Mouse (Mus musculus) embryonic facial prominence, embryonic 11.5 days (tissue): ENCODE measurements around the gene Cypt1. TPM values are rescaled to one million over a fixed set of nuclear protein-coding genes. Genes with fewer than 3 reads are reported as not detected.

Experiments used
- ATAC-seq: fragments of 200-750 bp; cut with Nextera tagmentation; replicated peaks from 2 replicates; pipeline ENCODE4 v1.8.0; 2017; ENCODE audit warnings: low read depth; ENCODE audit not compliant: insufficient number of reproducible peaks, low FRiP score, low TSS enrichment
- DNase-seq: peaks from one replicate; pipeline ENCODE4 v3.0.0-alpha.2; 2015; ENCODE audit warnings: low spot score
- H3K27ac ChIP-seq: fragments of 300-500 bp; sonication (generic); replicated peaks from 2 replicates; pipeline ENCODE4 v1.5.1; 2014; ENCODE audit warnings: mild to moderate bottlenecking, low read depth, low read length, control low read depth
- H3K27me3 ChIP-seq: fragments of 300-500 bp; sonication (generic); 2 replicates; pipeline ENCODE4 v1.6.1; 2014; ENCODE audit warnings: mild to moderate bottlenecking, low read length, moderate library complexity, mixed read lengths; ENCODE audit not compliant: control insufficient read depth, insufficient read depth
- H3K36me3 ChIP-seq: fragments of 300-500 bp; sonication (generic); replicated peaks from 2 replicates; pipeline ENCODE4 v1.6.1; 2014; ENCODE audit warnings: low read depth, mild to moderate bottlenecking, low read length, moderate library complexity, mixed read lengths; ENCODE audit not compliant: control insufficient read depth, insufficient read depth
- H3K4me1 ChIP-seq: fragments of 300-500 bp; sonication (generic); 2 replicates; pipeline ENCODE4 v1.6.1; 2014; ENCODE audit warnings: low read length, mixed read lengths; ENCODE audit not compliant: control insufficient read depth, insufficient read depth
- H3K4me2 ChIP-seq: fragments of 300-500 bp; sonication (generic); 2 replicates; pipeline ENCODE4 v1.6.1; 2014; ENCODE audit warnings: low read depth, mild to moderate bottlenecking, control low read depth, low read length, moderate library complexity
- H3K4me3 ChIP-seq: fragments of 300-500 bp; sonication (generic); 2 replicates; pipeline ENCODE4 v1.5.1; 2014; ENCODE audit warnings: low read depth, low read length, control low read depth
- H3K9ac ChIP-seq: fragments of 300-500 bp; sonication (generic); replicated peaks from 2 replicates; pipeline ENCODE4 v1.6.1; 2014; ENCODE audit warnings: mild to moderate bottlenecking, control low read depth, low read length
- H3K9me3 ChIP-seq: fragments of 300-500 bp; sonication (generic); replicated peaks from 2 replicates; pipeline ENCODE4 v1.6.1; 2016; ENCODE audit warnings: mild to moderate bottlenecking, low read length, inconsistent platforms, mixed read lengths; ENCODE audit not compliant: control insufficient read depth
- WGBS: fragments of 180-500 bp; shearing (Covaris S2); extraction: QIAGEN DNeasy Blood & Tissue Kit; methylation state at CpG from one replicate; pipeline ENCODE4 v1.1.7; 2014; 5-methylcytosine and 5-hydroxymethylcytosine counted together
- polyA plus RNA-seq: library from polyadenylated mRNA; unstranded; fragments of >200 nt; fragmentation: Nextera tagmentation; extraction: Ambion mirVana; gene quantifications from 2 replicates; pipeline ENCODE4 v1.2.1, GENCODE M21; 2014

Cypt1 gene
- polyA plus RNA-seq: not detected in 2 replicates

DNA sequence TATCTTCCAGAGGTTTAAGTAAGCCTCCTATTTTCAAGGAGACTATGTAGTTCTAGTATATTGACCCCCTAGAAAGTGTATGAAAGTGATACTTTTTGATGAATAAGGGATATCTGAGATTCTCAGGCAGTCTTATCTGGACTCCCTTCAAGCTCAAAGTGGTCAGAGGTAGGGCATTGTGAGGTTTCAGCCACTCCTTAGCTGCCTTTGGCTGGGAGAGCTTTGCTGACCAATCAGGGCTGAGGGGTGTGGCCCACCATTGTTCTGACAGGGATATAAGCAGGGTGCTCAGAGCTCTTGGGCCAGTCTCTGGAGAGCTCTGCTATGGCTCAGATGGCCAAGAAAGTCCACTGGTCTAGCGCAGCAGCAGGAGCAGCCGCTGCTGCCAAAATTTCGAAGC lies at the start of gene Cypt1:
Gene Cypt1 (plus strand): TSS at position 301 of the 400 bp plus-strand sequence.
- H3K36me3 ChIP-seq: no peaks in the 10 kb centered on the region
- no peak within 1 kb of the TSS for H3K4me3 ChIP-seq
- no peak within 1 kb of the TSS for H3K4me2 ChIP-seq
- no peaks in the 10 kb centered on the region for H3K27me3 ChIP-seq
- 97% methylated on average over 3 of the region's 3 CpGs for WGBS
- H3K4me1 ChIP-seq: no peaks in the 10 kb centered on the region
- no peak within 1 kb of the TSS for H3K27ac ChIP-seq
- ATAC-seq: no peak
- no peak for DNase-seq
- H3K9me3 ChIP-seq: no peaks in the 10 kb centered on the region
- no peak within 1 kb of the TSS for H3K9ac ChIP-seq

DNA sequence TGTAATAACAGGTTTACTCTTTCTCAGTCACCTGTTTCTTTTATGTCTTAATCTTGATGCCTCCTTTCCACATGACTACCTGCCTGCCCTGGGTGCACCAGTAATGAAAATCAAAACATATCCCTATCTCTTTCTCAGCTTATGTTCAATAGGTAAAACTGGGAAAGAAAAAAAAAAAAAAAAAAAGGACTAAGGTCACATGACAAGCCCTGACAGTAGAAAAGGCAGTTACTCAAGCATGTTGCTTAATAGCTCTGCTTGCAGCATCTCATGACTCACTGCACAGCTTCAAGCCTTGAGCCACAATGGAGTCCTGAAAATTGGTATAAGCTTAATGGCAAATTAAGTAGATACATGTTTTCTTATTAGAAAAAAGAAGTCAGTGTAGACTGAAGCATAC lies 24.1 kb downstream of the Cypt1 start:
- no peaks in the 10 kb centered on the region for H3K9me3 ChIP-seq
- no peaks in the 10 kb centered on the region for H3K27me3 ChIP-seq
- no peak overlapping the region for H3K4me3 ChIP-seq
- ATAC-seq: no peak
- H3K9ac ChIP-seq: no peak overlapping the region
- H3K4me2 ChIP-seq: no peak overlapping the region
- no peaks in the 10 kb centered on the region for H3K4me1 ChIP-seq
- no peak overlapping the region for H3K27ac ChIP-seq
- H3K36me3 ChIP-seq: no peaks in the 10 kb centered on the region
- DNase-seq: no peak

DNA sequence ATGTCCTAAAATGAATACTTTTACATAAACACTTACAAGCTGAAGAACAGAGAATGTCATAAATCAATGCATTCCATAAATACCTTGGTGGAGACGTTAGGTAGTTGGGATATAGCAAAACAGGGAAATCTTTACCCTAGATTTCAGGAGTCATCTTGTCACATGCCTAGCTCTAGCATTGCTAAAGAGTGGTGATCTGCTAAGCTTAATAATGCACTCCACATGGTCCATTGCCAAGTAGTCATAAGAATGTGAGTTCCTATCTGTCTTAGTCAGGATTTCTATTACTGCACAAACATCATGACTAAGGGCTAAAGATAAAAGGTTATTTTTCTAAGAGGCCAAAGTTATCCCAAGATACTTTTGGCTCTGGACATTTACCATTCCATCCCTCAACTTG lies 34.4 kb downstream of the Cypt1 start:
- DNase-seq (no peak), ATAC-seq (no peak)
- Histone ChIP-seq H3K27me3 (no peaks in the 10 kb centered on the region), H3K9me3 (no peaks in the 10 kb centered on the region), H3K4me3 (no peak overlapping the region), H3K27ac (no peak overlapping the region), H3K9ac (no peak overlapping the region), H3K4me2 (no peak overlapping the region), H3K36me3 (no peaks in the 10 kb centered on the region), H3K4me1 (no peaks in the 10 kb centered on the region)
- 75% methylated on average over 1 of the region's 1 CpGs for WGBS

DNA sequence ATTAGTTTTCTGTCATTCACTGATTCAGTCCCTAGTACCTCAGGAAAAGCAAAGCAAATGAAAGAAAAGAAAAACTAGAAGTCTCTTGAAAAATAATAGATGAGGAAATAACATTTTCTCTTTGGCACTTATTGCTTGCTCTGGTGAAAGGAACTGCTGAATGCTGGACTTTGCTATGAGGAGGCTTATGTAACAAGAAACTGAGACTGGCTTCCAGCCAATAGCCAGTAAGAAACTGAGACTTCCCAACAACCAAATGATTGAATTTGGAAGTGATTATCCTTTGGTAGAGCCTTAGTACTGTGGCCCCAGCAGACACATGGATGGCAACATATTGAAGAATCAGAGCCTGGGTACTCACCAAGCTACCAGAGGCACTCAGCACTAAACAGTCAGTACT lies 35.8 kb downstream of the Cypt1 start:
- Histone ChIP-seq H3K36me3 (no peaks in the 10 kb centered on the region), H3K9me3 (no peaks in the 10 kb centered on the region), H3K4me1 (no peaks in the 10 kb centered on the region), H3K27ac (no peak overlapping the region), H3K4me3 (no peak overlapping the region), H3K27me3 (no peaks in the 10 kb centered on the region), H3K4me2 (no peak overlapping the region), H3K9ac (no peak overlapping the region)
- ATAC-seq (no peak), DNase-seq (no peak)

Other genes starting within 250 kb of the Cypt1 start
- 17.4 and 18.3 TPM in 2 replicates for gene Maoa, start 96.8 kb downstream of the Cypt1 start, polyA plus RNA-seq